Mouse (Mus musculus): ENCODE results near the gene Rnf220.
"Not testable (repeated sequence)": the region's sequence is repeated elsewhere in the genome, so short reads cannot be mapped to it uniquely, and the experiment has no call there.

The Rnf220 gene

DNA sequence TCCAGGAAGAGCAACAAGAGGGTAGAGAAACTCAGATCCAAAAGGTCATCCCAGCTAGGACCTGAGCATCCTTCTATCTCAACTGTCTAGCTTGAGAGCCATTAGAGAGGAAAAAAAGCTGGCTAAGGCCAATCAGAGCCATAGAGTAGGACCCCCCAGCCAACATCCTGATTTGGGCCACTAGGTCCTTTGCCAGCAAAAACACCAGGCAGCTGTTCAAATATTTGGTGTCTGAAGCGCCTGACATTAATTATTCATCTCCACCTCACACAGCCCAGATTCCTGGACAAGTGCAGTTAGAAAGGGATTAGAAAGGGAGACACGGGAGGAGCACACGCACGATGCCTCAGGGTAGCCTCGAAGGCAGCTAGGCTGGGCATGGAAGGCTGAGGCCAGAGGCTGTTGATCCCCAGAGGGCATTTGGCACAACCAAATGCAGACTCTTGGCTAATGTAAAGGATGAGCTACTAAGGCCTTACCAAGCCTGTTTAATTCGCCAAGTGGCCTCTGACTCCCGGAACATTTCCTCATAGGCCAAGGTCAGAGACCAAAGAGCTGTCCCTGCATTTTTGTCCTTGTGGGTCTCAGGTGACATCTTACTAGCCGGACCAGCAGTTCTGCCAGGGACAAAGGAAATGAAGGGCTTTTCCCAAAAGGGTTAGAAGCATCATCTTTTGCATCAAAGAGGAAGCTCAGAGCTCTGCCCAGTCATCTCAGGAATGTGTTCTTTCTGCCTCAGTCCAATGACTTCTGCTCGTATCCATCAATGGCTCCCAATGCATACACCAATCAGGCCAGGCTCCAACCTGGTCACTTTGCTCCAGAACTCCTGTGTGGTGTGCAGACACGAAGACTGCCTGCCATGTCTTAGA lies 218.2 kb downstream of the Rnf220 start:
- DNase-seq (ENCODE audit: extremely low read depth, insufficient read length, low spot score): no peak

DNA sequence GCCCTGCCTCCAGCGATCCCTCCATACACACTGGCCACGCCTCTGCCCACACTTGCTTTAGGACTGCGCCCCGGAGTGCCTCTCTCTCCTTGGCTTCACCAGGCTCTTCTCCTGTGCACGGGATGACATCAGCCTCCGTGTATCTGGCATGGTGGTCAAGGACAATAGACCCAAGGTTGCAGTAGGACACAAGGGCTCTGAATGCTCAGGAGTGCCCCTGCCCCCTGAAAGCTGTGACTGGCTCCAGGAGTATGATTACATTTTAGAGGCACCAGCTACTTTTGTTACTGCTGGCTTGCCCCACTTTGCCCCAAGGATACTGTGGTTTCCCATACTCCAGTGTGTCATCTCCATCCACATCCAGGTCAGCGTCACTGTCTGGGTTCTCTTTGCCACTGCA lies 219.2 kb downstream of the Rnf220 start:
- DNase-seq (ENCODE audit: extremely low read depth, insufficient read length, low spot score): no peak

DNA sequence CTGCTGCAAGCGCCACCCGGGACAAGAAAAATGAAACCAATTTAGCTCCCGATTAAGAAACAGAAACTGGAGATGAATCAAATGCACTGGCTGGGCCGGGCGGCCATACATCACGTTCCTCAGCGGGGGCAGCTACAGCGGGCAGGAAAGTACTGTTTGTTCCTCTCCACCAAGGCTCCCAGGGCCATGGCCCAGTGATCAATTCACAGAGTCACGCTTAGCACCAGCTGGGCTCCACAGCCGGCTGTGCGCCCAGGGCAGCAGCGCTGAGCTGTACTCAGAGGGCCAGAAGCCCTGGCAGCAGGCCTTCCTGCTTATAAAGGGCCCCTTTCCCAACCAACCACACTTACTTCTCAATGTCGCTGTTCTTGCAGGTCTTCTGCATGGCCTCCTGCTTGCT lies 219.8 kb downstream of the Rnf220 start:
- DNase-seq (ENCODE audit: extremely low read depth, insufficient read length, low spot score): no peak

DNA sequence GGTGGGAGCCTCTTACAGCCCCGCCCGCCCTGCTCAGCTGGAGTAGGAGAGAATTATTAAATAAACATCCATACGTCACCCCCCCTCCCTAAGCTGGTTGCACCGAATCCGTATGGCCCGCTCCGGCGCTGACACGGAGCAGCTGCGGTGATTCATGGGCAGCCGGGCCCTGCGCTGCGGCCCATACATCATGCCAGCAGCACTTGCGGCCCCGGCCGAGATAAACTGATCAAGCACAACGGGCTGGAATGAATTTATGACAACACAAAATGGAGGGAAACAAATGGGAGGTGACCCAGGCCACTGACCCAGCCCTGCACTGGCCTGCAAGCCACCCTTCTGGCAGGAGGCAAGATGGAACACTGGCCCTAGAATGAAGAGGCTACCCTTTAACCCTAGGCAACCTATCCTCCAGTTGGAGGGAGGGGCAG lies 220.6 kb downstream of the Rnf220 start:
- no peak for DNase-seq (ENCODE audit: extremely low read depth, insufficient read length, low spot score)

DNA sequence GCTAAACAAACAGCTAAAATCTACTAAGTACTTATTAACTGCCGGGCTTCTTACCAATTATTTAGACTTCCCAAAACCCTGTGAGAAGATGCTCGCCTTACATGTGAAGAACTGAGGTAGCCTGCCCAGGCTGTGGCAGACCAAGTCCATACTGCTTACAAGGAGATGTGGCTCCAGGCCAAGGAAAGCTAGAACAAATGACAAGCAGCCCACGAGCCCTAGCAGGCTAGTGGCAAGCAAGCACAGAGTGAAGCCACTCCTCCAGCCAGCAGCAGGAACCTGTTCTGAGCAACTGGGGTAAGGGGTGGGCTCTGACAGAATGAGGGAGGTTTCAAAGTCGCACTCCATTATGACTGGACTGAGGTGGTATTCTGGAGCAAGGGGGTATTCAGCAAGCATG lies 222.1 kb downstream of the Rnf220 start:
- no peak for DNase-seq (ENCODE audit: extremely low read depth, insufficient read length, low spot score)

DNA sequence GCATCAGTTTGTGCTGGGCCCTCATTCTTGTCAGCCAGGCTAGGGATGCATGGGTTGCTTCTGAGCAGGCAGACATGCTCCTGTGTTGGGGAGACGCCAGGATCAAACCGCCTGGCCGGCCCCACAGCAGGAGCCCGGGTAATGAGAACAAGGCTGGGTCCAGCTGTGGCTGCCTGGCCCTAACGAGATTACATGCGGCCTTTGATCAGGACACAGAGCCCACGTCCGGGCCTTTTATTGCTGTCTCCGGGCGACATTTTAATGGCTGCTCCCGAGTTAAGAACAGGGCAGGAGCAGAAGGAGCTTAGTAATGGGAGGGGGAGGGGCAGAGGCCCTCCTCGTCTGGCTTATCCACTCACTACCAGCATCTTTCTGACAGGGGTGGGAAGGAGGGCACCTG lies 224.4 kb downstream of the Rnf220 start:
- no peak for DNase-seq (ENCODE audit: extremely low read depth, insufficient read length, low spot score)

DNA sequence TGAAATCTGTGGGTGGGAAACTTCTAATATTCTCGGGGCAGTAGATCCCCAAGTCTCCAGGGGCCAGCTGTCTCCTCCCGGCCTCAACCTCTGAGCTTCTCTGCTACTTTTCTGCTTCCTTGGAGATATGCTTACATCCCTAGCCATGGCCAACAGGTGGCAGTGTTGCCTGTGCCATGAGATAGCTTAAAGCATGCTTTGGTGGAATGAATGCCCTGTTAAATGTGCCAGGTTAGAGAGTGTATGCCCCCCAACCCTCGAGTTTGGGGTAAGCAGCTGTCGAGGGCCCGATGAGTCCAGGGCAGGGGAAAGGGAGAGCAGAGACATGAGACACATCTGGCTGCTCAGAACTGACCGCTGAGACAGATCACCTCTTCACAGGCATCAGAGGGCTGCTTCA lies 226.6 kb downstream of the Rnf220 start:
- DNase-seq (ENCODE audit: extremely low read depth, insufficient read length, low spot score): peak; percentile 34

DNA sequence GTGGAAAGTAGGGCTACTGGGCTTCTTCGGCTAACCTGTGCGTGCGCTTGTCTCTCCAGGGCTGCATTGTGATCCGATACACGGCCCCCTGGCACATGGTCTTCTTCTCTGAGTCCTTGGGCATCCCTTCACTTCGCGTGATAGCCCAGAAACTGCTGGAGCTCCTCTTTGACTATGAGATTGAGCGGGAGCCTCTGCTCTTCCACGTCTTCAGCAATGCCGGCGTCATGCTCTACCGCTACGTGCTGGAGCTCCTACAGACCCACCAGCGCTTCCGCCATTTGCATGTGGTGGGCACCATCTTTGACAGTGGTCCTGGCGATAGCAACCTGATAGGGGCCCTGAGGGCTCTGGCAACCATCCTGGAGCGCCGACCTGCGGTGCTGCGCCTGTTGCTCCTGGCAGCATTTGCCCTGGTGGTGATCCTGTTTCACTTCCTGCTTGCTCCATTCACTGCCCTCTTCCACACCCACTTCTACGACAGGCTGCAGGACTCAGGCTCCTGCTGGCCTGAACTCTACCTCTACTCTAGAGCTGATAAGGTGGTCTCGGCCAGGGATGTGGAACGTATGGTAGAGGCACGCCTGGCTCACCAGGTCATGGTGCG lies 228.9 kb downstream of the Rnf220 start:
- no peak for DNase-seq (ENCODE audit: extremely low read depth, insufficient read length, low spot score)

DNA sequence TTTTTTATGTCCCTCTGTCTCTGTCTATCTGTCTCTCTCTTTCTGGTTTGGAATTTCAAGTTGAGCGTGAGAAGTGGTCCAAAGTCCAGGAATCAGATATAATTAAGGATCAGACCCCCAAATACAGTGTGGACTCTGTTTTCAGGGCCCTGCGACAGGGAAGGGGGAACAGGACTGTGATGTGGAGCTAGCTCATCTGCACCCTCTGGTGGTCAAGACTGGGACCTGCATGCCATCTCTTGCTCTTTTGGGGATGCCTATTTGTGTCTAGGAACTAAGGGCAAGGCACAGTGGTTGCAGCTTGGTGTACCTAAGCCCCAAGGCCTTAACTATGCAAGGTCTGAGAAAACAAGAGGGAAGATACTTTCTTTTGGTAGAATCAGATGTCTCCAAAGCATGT lies 229.6 kb downstream of the Rnf220 start:
- no peak for DNase-seq (ENCODE audit: extremely low read depth, insufficient read length, low spot score)

DNA sequence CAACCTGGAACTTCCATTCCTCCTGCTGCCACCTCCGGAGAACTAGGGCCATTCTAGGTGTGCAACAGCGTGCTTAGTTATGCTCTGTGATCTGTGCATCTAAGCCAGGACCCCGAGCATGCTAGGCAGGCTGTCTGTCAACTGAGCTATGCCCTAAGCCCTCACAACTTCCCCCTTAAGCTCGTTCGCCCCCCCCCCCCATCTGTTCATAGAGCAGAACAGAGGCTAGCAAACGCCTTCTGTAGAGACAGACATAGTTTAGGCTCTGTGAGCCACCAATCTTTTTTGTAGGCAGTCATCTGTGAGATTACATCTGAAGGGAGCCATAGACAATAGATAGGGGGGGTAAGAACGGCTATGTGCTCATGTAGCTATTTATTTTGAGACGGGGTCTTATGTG lies 233.9 kb downstream of the Rnf220 start:
- no peak for DNase-seq (ENCODE audit: extremely low read depth, insufficient read length, low spot score)

DNA sequence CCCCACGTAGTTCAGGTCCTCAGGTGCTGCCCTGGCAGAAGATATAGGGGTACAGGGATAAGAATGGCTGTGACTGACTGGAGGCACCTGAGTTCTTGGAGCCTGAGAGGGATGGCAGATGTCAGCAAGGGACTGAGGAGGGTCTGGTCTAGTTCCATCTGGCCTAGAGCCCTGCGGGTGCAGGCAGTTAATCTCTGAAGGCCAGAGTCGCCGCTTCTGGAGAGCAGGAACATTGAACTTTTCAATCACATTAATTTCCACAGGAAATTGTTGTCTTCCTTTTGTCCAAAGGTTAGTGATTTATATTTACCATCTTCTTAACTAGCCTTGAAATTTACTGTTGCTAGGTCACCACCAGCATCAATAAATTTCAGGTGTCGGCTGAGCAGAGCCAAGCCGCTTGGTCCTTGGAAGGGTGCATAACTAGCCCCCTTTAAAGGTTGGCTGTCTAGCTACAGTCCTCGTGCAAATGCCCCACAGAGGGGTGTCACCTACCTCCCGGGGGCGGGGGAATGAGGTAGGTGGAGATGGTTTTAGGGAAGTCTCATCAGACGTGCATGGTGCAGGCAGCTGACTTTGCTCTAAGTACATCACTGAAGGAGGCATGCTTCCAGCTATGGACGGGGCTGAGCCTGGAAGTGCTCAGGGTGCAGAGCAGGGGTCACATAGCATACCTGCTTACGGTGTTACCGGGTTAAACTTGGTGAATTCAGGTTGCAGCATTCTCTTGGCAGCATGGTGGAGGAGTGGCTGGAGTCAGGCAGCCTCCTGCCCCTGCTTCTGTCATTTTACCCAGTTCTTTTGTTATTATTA lies 234.5 kb downstream of the Rnf220 start:
- no peak for DNase-seq (ENCODE audit: extremely low read depth, insufficient read length, low spot score)

DNA sequence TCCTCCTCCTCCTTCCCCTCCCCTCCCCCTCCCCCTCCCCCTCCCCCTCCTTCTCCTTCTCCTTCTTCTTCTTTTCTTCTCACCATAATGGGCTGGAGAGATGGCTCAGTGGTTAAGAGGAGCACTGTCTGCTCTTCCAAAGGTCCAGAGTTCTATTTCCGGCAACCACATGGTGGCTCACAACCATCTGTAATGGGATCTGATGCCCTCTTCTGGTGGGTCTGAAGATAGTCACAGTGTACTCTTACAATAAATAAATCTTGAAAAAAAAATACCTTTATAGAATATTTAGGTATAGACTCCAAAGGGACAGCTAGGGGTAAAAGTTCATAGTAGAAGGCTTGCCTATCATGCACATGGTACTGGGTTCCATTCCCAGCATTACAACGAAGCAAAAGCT lies 235.6 kb downstream of the Rnf220 start:
- DNase-seq (ENCODE audit: extremely low read depth, insufficient read length, low spot score): no peak

DNA sequence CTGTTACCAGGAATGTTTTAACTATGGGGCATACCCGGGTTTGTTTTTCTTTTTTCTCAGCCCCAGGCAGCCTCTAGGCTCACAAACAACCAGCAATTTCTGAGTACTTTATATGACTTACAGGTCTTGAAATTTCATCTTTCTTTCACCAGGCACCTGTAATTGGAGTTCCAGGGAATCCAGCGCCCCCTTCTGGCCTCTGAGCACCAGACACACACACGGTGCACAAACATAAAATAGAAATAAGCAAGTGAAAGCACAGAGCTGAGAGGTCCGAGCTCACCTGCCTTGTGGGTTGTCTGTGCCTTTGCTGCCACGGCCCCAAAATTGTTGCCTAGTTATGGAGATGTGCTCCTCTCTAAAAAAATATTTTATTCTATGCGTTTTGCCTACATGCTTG lies 236.9 kb downstream of the Rnf220 start:
- not testable (repeated sequence) for DNase-seq (ENCODE audit: extremely low read depth, insufficient read length, low spot score)

DNA sequence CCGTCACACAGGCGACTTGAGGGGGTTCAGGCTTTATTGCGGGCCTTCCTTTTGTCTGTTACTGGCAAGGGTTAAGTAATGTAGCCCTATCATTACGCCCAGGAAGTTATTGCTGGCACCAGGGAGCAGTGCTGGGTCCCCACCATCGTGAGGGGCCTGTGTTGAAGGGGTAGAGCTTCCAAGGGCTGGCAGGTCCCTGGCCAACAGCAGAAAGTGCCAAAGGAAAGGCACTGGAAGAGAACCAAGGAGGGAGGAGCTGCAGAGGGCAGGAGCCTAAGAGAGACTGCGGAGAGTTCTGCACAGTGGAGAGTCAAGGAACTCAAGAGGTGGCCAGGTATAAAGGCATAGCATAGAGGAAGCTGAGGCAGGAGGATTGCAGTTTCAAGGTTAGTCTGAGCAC lies 242.2 kb downstream of the Rnf220 start:
- DNase-seq (ENCODE audit: extremely low read depth, insufficient read length, low spot score): no peak

DNA sequence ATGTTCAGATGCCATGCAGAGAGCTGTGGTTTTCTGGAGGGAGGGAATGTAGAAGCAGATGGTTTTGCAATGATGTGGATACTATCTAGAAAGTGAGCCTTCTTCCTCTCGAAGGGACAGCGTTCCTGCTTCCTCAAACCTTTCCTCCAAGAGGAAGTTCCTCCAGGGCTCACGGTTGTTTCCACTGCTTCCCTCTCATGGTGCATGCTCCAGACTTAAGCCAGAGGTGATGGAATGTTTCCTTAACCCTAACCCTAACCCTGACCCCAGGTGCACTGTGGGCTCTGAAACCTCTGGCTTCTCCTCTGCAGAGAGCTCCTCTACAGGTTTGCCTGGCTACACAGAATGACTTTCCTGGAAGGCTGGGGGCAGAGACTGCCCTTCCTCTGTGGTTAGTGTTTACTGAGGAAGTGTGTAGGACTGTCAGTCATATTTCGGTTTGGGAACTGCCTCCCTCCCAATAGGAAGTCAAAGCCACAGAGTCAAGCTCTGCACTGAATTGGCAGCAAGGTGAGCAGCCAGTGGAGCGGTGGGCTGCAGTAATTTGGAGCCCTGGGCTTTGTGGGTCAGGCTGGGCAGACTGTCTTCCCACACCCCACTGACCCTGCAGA lies 242.7 kb downstream of the Rnf220 start:
- DNase-seq (ENCODE audit: extremely low read depth, insufficient read length, low spot score): no peak

DNA sequence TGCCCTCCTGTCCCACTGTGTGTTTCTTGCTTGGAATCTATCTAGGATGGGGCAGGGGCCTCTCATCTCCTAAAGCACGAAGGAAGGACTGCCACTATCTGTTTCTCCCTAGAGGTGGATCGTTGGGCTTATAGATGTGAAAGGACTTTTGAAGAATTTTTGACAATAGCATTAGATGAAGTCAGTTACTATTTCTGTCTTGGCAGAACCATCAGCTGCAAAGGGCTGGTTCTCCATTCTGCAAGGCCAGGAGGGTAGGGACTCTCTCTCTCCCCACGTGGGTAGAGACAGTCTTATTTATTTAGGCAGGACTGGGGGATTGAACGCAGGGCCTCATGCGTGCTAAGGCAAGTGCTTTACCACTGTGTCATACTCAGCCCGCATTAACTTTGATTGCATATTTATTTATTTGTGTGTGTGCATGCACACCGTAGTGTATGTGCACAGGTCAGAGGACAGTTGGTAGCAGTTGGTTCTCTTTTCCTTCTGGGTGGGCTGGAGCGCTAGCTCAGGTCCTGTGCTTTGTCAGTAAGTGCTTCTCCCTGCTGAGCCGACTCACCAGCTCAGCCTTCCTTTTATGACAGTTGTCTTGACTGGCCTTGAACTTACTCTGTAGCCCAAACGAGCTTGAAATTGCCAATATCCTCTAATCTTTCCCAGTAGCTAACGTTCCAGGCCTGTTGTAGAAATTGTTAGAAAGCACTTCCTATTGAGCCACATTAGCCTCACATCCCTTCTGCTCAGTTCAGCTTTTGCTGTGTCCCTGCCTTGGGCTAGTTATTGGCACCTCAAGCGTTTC lies 243.4 kb downstream of the Rnf220 start:
- no peak for DNase-seq (ENCODE audit: extremely low read depth, insufficient read length, low spot score)

DNA sequence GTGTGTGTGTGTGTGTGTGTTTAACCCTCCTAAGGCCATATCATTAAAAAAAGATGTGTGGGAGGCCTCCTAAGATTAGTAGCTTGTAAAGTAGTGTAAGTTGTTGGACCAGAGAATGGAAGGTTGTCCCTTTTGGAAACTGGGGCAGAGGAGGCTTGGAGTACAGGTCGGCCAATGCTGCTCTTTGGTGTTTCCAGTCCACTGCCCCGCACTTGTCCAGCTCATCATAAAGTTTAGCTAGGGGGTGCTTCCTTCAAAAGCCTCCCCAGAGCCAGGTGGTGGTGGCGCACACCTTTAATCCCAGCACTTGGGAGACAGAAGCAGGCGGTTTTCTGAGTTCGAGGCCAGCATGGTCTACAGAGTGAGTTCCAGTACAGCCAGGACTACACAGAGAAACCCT lies 244.1 kb downstream of the Rnf220 start:
- no peak for DNase-seq (ENCODE audit: extremely low read depth, insufficient read length, low spot score)

DNA sequence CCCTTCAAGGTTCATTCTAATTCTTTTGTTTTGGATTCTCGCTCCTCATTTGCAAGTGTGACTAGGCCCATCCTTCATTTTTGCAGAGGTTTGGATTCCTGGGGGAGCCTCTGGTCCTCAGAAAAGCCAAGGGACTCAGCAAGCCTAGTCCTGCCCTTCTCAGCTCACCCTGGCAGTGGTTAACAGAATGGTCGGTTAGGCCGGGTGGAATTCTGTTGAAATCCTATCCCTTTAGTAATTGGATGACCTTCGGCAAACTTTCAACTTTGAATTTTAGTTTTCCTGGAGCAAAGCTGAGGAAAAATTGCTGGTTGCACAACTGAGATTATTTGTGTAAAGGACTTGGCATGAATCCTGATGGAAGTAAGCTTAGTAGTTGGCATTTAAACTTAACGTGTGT lies 244.5 kb downstream of the Rnf220 start:
- no peak for DNase-seq (ENCODE audit: extremely low read depth, insufficient read length, low spot score)

DNA sequence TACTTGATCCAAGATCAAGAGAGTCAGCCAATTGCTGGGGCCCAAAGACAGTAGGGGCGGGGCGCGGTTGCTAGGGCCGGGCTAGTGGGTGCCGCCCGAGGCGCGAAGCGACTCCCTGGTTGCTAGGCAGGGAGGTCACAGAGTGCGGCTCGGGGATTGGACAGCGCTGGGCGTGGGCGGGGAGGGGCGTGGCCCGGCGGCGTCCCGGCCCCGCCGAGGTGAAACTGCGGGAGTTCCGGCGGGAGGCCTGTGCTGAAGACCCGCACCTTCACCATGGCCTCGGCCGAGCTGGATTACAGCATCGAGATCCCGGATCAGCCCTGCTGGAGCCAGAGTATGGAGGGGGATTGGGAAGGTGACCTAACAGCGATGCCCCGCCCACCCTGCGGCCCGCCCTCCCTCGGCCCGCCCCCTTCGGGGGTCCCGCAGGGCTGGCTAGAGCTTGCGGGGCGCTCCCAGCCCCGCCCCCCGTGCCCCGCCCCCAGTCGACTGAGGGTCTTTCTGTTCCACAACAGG lies 245.0 kb downstream of the Rnf220 start, which contains the start of the genes Tmem53 and Armh1:
Gene Tmem53, plus strand, starts transcription at position 151 of the 516 bp plus-strand sequence.
Gene Armh1, minus strand, starts transcription at position 325 of the 516 bp plus-strand sequence.
- DNase-seq (ENCODE audit: extremely low read depth, insufficient read length, low spot score): peak; percentile 95

DNA sequence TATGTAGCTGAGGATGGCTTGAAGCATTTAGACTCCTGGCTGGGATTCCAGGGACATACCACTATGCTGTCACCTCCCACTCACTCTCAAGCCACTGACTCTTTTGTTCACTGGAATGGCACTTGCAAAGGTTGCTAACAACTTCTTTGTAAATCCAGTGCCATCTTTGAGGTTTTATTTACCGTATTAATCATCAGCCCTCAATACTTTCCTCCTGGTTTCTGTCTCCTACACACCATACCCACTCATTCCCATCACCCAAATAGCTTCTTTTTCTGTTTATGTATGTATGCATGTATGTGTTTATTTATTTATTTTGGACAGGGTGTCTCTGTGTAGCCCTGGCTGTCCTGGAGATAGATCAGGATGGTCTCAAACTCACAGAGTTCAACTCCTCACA lies 245.9 kb downstream of the Rnf220 start:
- DNase-seq (ENCODE audit: extremely low read depth, insufficient read length, low spot score): no peak

Data from 3134 (cell line).